Mouse (Mus musculus) neural tube, embryonic 13.5 days (tissue): ENCODE data around the gene Myo9a. TPM values are rescaled to one million over a fixed set of nuclear protein-coding genes. Genes with fewer than 3 reads are reported as not detected.
"Not testable (repeated sequence)": the region's sequence is repeated elsewhere in the genome, so short reads cannot be mapped to it uniquely, and the experiment has no call there.

Experiments
- ATAC-seq: fragments of 200-750 bp; cut with Nextera tagmentation; 2 replicates; pipeline ENCODE4 v1.8.0; 2017; ENCODE audit warnings: low read depth, mild to moderate bottlenecking, moderate TSS enrichment, moderate library complexity
- H3K27ac ChIP-seq: fragments of 300-500 bp; sonication (generic); replicated peaks from 2 replicates; pipeline ENCODE4 v1.5.1; 2015; ENCODE audit warnings: moderate library complexity, mild to moderate bottlenecking, inconsistent platforms
- H3K27me3 ChIP-seq: fragments of 300-500 bp; sonication (generic); 2 replicates; pipeline ENCODE4 v1.6.1; 2015; ENCODE audit warnings: mild to moderate bottlenecking, inconsistent platforms
- H3K36me3 ChIP-seq: fragments of 300-500 bp; sonication (generic); 2 replicates; pipeline ENCODE4 v1.6.1; 2015; ENCODE audit warnings: mild to moderate bottlenecking, inconsistent platforms
- H3K4me1 ChIP-seq: fragments of 300-500 bp; sonication (generic); replicated peaks from 2 replicates; pipeline ENCODE4 v1.6.1; 2015; ENCODE audit warnings: inconsistent platforms
- H3K4me2 ChIP-seq: fragments of 300-500 bp; sonication (generic); 2 replicates; pipeline ENCODE4 v1.6.1; 2015; ENCODE audit warnings: inconsistent platforms, mild to moderate bottlenecking, moderate library complexity
- H3K4me3 ChIP-seq: fragments of 300-500 bp; sonication (generic); 2 replicates; pipeline ENCODE4 v1.5.1; 2015; ENCODE audit warnings: mild to moderate bottlenecking, inconsistent platforms
- H3K9ac ChIP-seq: fragments of 300-500 bp; sonication (generic); 2 replicates; pipeline ENCODE4 v1.6.1; 2015; ENCODE audit warnings: moderate library complexity, mild to moderate bottlenecking, inconsistent platforms
- H3K9me3 ChIP-seq: fragments of 300-500 bp; sonication (generic); 2 replicates; pipeline ENCODE4 v1.6.1; 2016; ENCODE audit warnings: inconsistent platforms
- WGBS: fragments of 180-500 bp; shearing (Covaris S2); methylation state at CpG from one replicate; pipeline ENCODE4 v1.1.7; 2015; 5-methylcytosine and 5-hydroxymethylcytosine counted together
- polyA plus RNA-seq: library from polyadenylated mRNA; unstranded; fragments of >200 nt; fragmentation: Nextera tagmentation; extraction: Ambion mirVana; gene quantifications from 2 replicates; pipeline ENCODE4 v1.2.1, GENCODE M21; 2015

Myo9a gene
- polyA plus RNA-seq, 1 experiment from 2014 or later, result 23.4 TPM

- H3K27me3 ChIP-seq, H3K36me3 ChIP-seq, H3K4me3 ChIP-seq, H3K9me3 ChIP-seq, ATAC-seq, H3K4me1 ChIP-seq, H3K4me2 ChIP-seq, H3K27ac ChIP-seq, H3K9ac ChIP-seq: not testable (repeated sequence)
- 96% methylated on average over 3 of the region's 3 CpGs for WGBS
These were observed 6.3 kb downstream of the Myo9a start for GRCm38 (mm10) chr9:59757016-59757415.

- H3K9ac ChIP-seq, result no peak overlapping the region
- no peak overlapping the region for H3K27ac ChIP-seq
- no peaks in the 10 kb centered on the region for H3K4me1 ChIP-seq
- no peak for ATAC-seq
- no peaks in the 10 kb centered on the region for H3K27me3 ChIP-seq
- no peak overlapping the region for H3K4me2 ChIP-seq
- WGBS, result 89% methylated on average over 3 of the region's 3 CpGs
- no peaks in the 10 kb centered on the region for H3K9me3 ChIP-seq
- no peaks in the 10 kb centered on the region for H3K36me3 ChIP-seq
- H3K4me3 ChIP-seq, result no peak overlapping the region
These were observed 9.8 kb downstream of the Myo9a start for GRCm38 (mm10) chr9:59760515-59760914.

- not testable (repeated sequence) for H3K9me3 ChIP-seq, H3K4me2 ChIP-seq, ATAC-seq, H3K36me3 ChIP-seq, H3K4me3 ChIP-seq, H3K27ac ChIP-seq, H3K4me1 ChIP-seq, H3K27me3 ChIP-seq, H3K9ac ChIP-seq
- WGBS, result 94% methylated on average over 12 of the region's 13 CpGs
These were observed 16.3 kb downstream of the Myo9a start for GRCm38 (mm10) chr9:59766966-59767461.

- not testable (repeated sequence) for H3K9ac ChIP-seq, ATAC-seq
- WGBS, result 82% methylated on average over 3 of the region's 3 CpGs
These were observed 55.5 kb downstream of the Myo9a start for GRCm38 (mm10) chr9:59806046-59806774.

GRCm38 (mm10) chr9:59884551-59884950, 133.9 kb downstream of the Myo9a start:
- H3K36me3 ChIP-seq, result peaks cover 23% of the 10 kb centered on the region
- H3K9me3 ChIP-seq, result no peaks in the 10 kb centered on the region
- no peaks in the 10 kb centered on the region for H3K27me3 ChIP-seq
- no peaks in the 10 kb centered on the region for H3K4me1 ChIP-seq
- H3K4me2 ChIP-seq, result no peak overlapping the region
- no peak overlapping the region for H3K4me3 ChIP-seq
- no peak overlapping the region for H3K27ac ChIP-seq
- H3K9ac ChIP-seq, result no peak overlapping the region
- no peak for ATAC-seq

More at GRCm38 (mm10) chr9:59806046-59806774, 55.5 kb downstream of the Myo9a start:
- not testable (repeated sequence) for H3K27me3 ChIP-seq, H3K4me1 ChIP-seq, H3K9me3 ChIP-seq, H3K4me3 ChIP-seq, H3K27ac ChIP-seq, H3K4me2 ChIP-seq
- H3K36me3 ChIP-seq, result peaks cover 39% of the 10 kb centered on the region

- H3K36me3 ChIP-seq, result peaks cover 26% of the 10 kb centered on the region
- H3K4me1 ChIP-seq, result no peaks in the 10 kb centered on the region
- H3K9ac ChIP-seq, result no peak overlapping the region
- no peak for ATAC-seq
- 97% methylated on average over 1 of the region's 1 CpGs for WGBS
- H3K27me3 ChIP-seq, result no peaks in the 10 kb centered on the region
- H3K4me2 ChIP-seq, result no peak overlapping the region
- H3K4me3 ChIP-seq, result no peak overlapping the region
- no peak overlapping the region for H3K27ac ChIP-seq
- H3K9me3 ChIP-seq, result no peaks in the 10 kb centered on the region
These were observed 152.7 kb downstream of the Myo9a start for GRCm38 (mm10) chr9:59903382-59903781.

GRCm38 (mm10) chr9:59914761-59915160, 164.1 kb downstream of the Myo9a start:
- no peaks in the 10 kb centered on the region for H3K9me3 ChIP-seq
- no peak overlapping the region for H3K4me3 ChIP-seq
- no peak overlapping the region for H3K27ac ChIP-seq
- peaks cover 25% of the 10 kb centered on the region for H3K36me3 ChIP-seq
- no peaks in the 10 kb centered on the region for H3K4me1 ChIP-seq
- 94% methylated on average over 1 of the region's 1 CpGs for WGBS
- ATAC-seq, result no peak
- no peak overlapping the region for H3K4me2 ChIP-seq
- no peaks in the 10 kb centered on the region for H3K27me3 ChIP-seq
- no peak overlapping the region for H3K9ac ChIP-seq

- Histone ChIP-seq H3K4me2 (no peak overlapping the region), H3K4me3 (no peak overlapping the region), H3K9me3 (no peaks in the 10 kb centered on the region), H3K9ac (no peak overlapping the region), H3K27ac (no peak overlapping the region), H3K36me3 (peaks cover 25% of the 10 kb centered on the region), H3K27me3 (no peaks in the 10 kb centered on the region), H3K4me1 (no peaks in the 10 kb centered on the region)
- WGBS, result 76% methylated on average over 3 of the region's 3 CpGs
- no peak for ATAC-seq
These were observed 179.6 kb downstream of the Myo9a start for GRCm38 (mm10) chr9:59930248-59930647.

GRCm38 (mm10) chr9:59935866-59936265, 185.2 kb downstream of the Myo9a start:
- H3K27ac ChIP-seq, H3K9ac ChIP-seq, H3K36me3 ChIP-seq, ATAC-seq, H3K9me3 ChIP-seq, H3K4me3 ChIP-seq, H3K4me2 ChIP-seq, H3K27me3 ChIP-seq, H3K4me1 ChIP-seq: not testable (repeated sequence)
- 85% methylated on average over 8 of the region's 8 CpGs for WGBS

- Histone ChIP-seq H3K9me3 (no peaks in the 10 kb centered on the region), H3K4me1 (peaks cover 6% of the 10 kb centered on the region), H3K27me3 (no peaks in the 10 kb centered on the region), H3K9ac (no peak overlapping the region), H3K4me3 (no peak overlapping the region), H3K27ac (no peak overlapping the region), H3K36me3 (no peaks in the 10 kb centered on the region), H3K4me2 (no peak overlapping the region)
- no peak for ATAC-seq
- 79% methylated on average over 8 of the region's 8 CpGs for WGBS
These were observed 187.8 kb downstream of the Myo9a start for GRCm38 (mm10) chr9:59938529-59938928.

GRCm38 (mm10) chr9:59939691-59940090, 189.0 kb downstream of the Myo9a start:
- 80% methylated on average over 2 of the region's 2 CpGs for WGBS
- Histone ChIP-seq H3K4me1 (peaks cover 6% of the 10 kb centered on the region), H3K9ac (no peak overlapping the region), H3K4me3 (no peak overlapping the region), H3K36me3 (no peaks in the 10 kb centered on the region), H3K4me2 (no peak overlapping the region), H3K27me3 (no peaks in the 10 kb centered on the region), H3K9me3 (no peaks in the 10 kb centered on the region), H3K27ac (no peak overlapping the region)
- ATAC-seq, result no peak

GRCm38 (mm10) chr9:59940913-59941884, 190.5 kb downstream of the Myo9a start:
- Histone ChIP-seq H3K4me1 (peaks cover 6% of the 10 kb centered on the region), H3K36me3 (no peaks in the 10 kb centered on the region), H3K9ac (no peak overlapping the region), H3K4me3 (no peak overlapping the region), H3K9me3 (no peaks in the 10 kb centered on the region), H3K4me2 (no peak overlapping the region), H3K27me3 (no peaks in the 10 kb centered on the region), H3K27ac (no peak overlapping the region)
- WGBS, result 77% methylated on average over 12 of the region's 12 CpGs
- ATAC-seq, result no peak
